Mouse (Mus musculus) forebrain, embryonic 13.5 days (tissue): Measurements from ENCODE around the gene Zdhhc18. TPM values are rescaled to one million over a fixed set of nuclear protein-coding genes. Genes with fewer than 3 reads are reported as not detected.

ENCODE experiments used
- ATAC-seq: fragments of 200-750 bp; cut with Nextera tagmentation; 2 replicates; pipeline ENCODE4 v1.8.0; 2017
- H3K27ac ChIP-seq: fragments of 300-500 bp; sonication (generic); 2 replicates; pipeline ENCODE4 v1.5.1; 2015; ENCODE audit warnings: inconsistent platforms, mild to moderate bottlenecking, moderate library complexity
- H3K27me3 ChIP-seq: fragments of 300-500 bp; sonication (generic); 2 replicates; pipeline ENCODE4 v1.6.1; 2015; ENCODE audit warnings: mild to moderate bottlenecking, inconsistent platforms
- H3K36me3 ChIP-seq: fragments of 300-500 bp; sonication (generic); 2 replicates; pipeline ENCODE4 v1.6.1; 2015; ENCODE audit warnings: mild to moderate bottlenecking, inconsistent platforms; ENCODE audit not compliant: poor library complexity, severe bottlenecking
- H3K4me1 ChIP-seq: fragments of 300-500 bp; sonication (generic); 2 replicates; pipeline ENCODE4 v1.6.1; 2015; ENCODE audit warnings: inconsistent platforms
- H3K4me2 ChIP-seq: fragments of 300-500 bp; sonication (generic); 2 replicates; pipeline ENCODE4 v1.6.1; 2015; ENCODE audit warnings: inconsistent platforms, mild to moderate bottlenecking, moderate library complexity
- H3K4me3 ChIP-seq: fragments of 300-500 bp; sonication (generic); 2 replicates; pipeline ENCODE4 v1.5.1; 2015; ENCODE audit warnings: mild to moderate bottlenecking, inconsistent platforms
- H3K9ac ChIP-seq: fragments of 300-500 bp; sonication (generic); 2 replicates; pipeline ENCODE4 v1.6.1; 2015; ENCODE audit warnings: mild to moderate bottlenecking, inconsistent platforms
- H3K9me3 ChIP-seq: fragments of 300-500 bp; sonication (generic); replicated peaks from 2 replicates; pipeline ENCODE4 v1.6.1; 2016; ENCODE audit warnings: inconsistent platforms
- WGBS: fragments of 180-500 bp; shearing (Covaris S2); methylation state at CpG from one replicate; pipeline ENCODE4 v1.1.7; 2015; 5-methylcytosine and 5-hydroxymethylcytosine counted together
- polyA plus RNA-seq: library from polyadenylated mRNA; unstranded; fragments of >200 nt; fragmentation: Nextera tagmentation; extraction: Ambion mirVana; gene quantifications from 2 replicates; pipeline ENCODE4 v1.2.1, GENCODE M21; 2015

Gene Zdhhc18
- polyA plus RNA-seq, 1 experiment from 2014 or later: 3.2 TPM

DNA sequence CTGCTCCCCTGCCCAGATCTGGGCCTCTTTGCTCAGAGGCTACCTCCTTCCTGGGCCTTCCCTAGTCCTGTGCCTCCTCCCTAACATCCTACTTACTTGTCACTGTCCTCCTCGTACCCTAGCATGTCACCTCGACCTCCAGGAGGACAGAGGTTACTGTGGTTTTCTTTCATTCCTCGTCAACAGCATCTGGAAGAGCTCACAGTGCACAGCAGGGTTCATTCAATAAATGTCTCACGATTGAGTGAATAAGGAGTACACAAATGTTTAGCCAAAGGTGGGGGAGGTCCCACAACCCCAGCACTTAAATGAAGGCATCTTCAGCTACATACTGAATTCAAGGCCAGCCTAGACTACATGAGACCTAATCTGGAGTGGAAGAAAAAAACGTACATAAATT is 23.7 kb downstream of the Zdhhc18 start:
- ATAC-seq: no peak
- Histone ChIP-seq H3K27ac (no peak overlapping the region), H3K4me3 (no peak overlapping the region), H3K27me3 (no peaks in the 10 kb centered on the region), H3K36me3 (peaks cover 40% of the 10 kb centered on the region), H3K9ac (no peak overlapping the region), H3K4me1 (peaks cover 4% of the 10 kb centered on the region), H3K9me3 (no peaks in the 10 kb centered on the region), H3K4me2 (no peak overlapping the region)
- 41% methylated on average over 5 of the region's 5 CpGs for WGBS

GRCm38 (mm10) chr4:133625621-133626071 is 24.3 kb downstream of the Zdhhc18 start:
- no peak for ATAC-seq
- Histone ChIP-seq H3K4me1 (0 out of 2 replicates have a peak, but pooled peaks cover 2% of the 10 kb centered on the region), H3K27ac (no peak overlapping the region), H3K36me3 (peaks cover 40% of the 10 kb centered on the region), H3K4me2 (no peak overlapping the region), H3K27me3 (no peaks in the 10 kb centered on the region), H3K9me3 (no peaks in the 10 kb centered on the region), H3K9ac (no peak overlapping the region), H3K4me3 (no peak overlapping the region)
- WGBS: 65% methylated on average over 11 of the region's 11 CpGs

DNA sequence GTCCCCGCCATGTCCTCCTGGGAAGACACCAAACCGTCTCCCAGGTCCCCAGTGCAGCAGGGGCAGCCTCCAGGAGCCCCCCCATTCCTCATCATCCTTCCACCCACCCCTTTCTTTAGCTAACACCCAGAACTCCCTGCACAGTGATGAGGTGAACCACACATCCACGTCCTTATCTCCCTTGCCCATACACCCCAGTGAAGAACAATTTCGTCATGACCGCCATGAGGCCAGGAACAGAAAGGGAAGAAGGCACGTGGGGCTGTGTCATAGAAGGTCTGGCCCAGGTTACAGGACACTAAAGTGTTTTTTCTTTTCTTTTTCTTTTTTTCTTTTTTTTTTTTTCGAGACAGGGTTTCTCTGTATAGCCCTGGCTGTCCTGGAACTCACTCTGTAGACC is 25.1 kb downstream of the Zdhhc18 start:
- Histone ChIP-seq H3K27me3 (no peaks in the 10 kb centered on the region), H3K36me3 (peaks cover 40% of the 10 kb centered on the region), H3K9me3 (no peaks in the 10 kb centered on the region), H3K4me2 (no peak overlapping the region), H3K4me1 (no peaks in the 10 kb centered on the region), H3K27ac (no peak overlapping the region), H3K4me3 (no peak overlapping the region), H3K9ac (no peak overlapping the region)
- WGBS: 91% methylated on average over 7 of the region's 7 CpGs
- ATAC-seq: no peak

- no peaks in the 10 kb centered on the region for H3K27me3 ChIP-seq
- no peak for ATAC-seq
- peaks cover 43% of the 10 kb centered on the region for H3K36me3 ChIP-seq
- H3K4me2 ChIP-seq: no peak overlapping the region
- no peaks in the 10 kb centered on the region for H3K9me3 ChIP-seq
- H3K4me3 ChIP-seq: no peak overlapping the region
- 84% methylated on average over 10 of the region's 11 CpGs for WGBS
- H3K27ac ChIP-seq: no peak overlapping the region
- no peak overlapping the region for H3K9ac ChIP-seq
- H3K4me1 ChIP-seq: no peaks in the 10 kb centered on the region
Measured at GRCm38 (mm10) chr4:133622161-133622695, 27.7 kb downstream of the Zdhhc18 start.

DNA sequence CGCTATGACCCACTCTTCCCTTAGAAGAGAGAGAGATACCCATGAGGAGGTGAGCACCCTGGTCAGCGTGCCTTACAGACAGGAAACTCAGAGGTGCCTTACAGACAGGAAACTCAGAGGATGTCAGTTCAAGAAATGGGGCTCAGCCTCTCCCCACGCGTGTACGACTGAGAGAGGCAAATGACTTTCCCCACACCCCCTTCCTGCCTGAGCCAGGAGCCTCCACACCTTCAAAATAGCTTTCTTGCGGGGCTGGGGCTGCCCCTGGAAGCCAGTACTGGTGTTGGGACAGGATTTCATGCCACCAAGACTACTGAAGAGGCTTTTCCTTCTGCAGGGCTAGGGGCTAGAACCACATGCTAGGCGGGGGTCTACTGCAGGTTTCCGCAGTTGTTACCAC is 29.3 kb downstream of the Zdhhc18 start:
- H3K36me3 ChIP-seq: peaks cover 33% of the 10 kb centered on the region
- ATAC-seq: no peak
- no peak overlapping the region for H3K4me3 ChIP-seq
- no peaks in the 10 kb centered on the region for H3K9me3 ChIP-seq
- H3K4me1 ChIP-seq: no peaks in the 10 kb centered on the region
- H3K9ac ChIP-seq: no peak overlapping the region
- no peak overlapping the region for H3K27ac ChIP-seq
- 90% methylated on average over 8 of the region's 8 CpGs for WGBS
- H3K4me2 ChIP-seq: no peak overlapping the region
- no peaks in the 10 kb centered on the region for H3K27me3 ChIP-seq

DNA sequence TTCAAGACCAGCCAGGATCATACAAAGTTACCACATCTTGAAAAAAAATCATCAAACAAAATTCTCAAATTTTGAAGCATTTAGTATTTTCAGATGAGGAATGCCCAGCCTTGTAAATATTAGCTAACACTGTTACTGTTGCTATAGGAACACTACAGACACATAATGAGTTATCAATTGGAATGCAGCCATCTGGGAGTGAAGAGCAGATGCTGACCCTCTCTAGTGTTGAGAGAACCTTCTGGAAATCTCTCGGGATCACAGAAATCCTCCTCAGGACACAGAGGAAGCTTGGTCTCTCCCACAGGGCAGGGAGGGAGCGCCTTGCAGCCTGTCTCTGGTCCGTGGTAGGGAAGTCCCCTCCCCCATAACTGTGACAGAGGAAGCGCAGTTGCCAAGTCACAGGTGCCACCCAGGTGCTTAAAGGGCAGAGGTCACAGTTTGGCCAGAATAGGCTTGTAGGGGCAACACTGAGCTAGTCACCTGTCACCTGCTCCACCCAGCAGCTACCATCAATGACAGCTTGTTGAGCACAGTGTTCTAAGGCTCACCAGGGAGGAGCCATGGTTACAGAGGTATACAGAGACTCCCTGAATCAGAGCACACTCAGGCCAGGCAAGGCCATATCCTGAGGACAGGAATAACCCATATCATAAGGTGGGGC is 30.3 kb downstream of the Zdhhc18 start:
- Histone ChIP-seq H3K36me3 (peaks cover 33% of the 10 kb centered on the region), H3K27ac (0 out of 2 replicates have a peak overlapping the region, but pooled peaks have one; percentile 31)

DNA sequence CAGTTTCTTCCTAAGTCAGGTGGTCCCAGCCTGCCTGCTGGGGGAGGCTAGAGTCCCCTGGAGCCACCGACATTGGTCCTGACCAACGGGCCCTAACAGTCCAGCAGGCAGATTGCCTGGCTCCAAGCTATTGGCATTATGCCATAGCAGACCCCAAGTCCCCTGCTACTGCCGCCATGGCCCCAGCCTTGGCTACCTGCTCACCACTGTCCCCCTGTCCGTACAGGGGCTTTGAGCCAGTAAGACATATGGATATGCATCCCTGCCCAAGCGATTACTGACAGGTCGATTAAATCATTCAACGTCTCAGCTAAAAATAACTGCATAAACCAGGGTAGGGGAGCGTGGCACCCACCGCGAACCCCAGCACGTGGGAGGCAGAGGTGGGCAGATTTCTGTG is 32.0 kb downstream of the Zdhhc18 start:
- H3K36me3 ChIP-seq: peaks cover 39% of the 10 kb centered on the region
- H3K9me3 ChIP-seq: no peaks in the 10 kb centered on the region
- H3K27me3 ChIP-seq: no peaks in the 10 kb centered on the region
- ATAC-seq: no peak
- no peaks in the 10 kb centered on the region for H3K4me1 ChIP-seq
- WGBS: 96% methylated on average over 11 of the region's 11 CpGs
- no peak overlapping the region for H3K4me3 ChIP-seq
- no peak overlapping the region for H3K9ac ChIP-seq
- H3K4me2 ChIP-seq: no peak overlapping the region
- H3K27ac ChIP-seq: no peak overlapping the region

More for the DNA sequence above, 30.3 kb downstream of the Zdhhc18 start:
- no peaks in the 10 kb centered on the region for H3K27me3 ChIP-seq
- no peak overlapping the region for H3K4me3 ChIP-seq
- no peak overlapping the region for H3K4me2 ChIP-seq
- ATAC-seq: no peak
- WGBS: 77% methylated on average over 4 of the region's 4 CpGs
- no peaks in the 10 kb centered on the region for H3K4me1 ChIP-seq
- no peak overlapping the region for H3K9ac ChIP-seq
- H3K9me3 ChIP-seq: no peaks in the 10 kb centered on the region

DNA sequence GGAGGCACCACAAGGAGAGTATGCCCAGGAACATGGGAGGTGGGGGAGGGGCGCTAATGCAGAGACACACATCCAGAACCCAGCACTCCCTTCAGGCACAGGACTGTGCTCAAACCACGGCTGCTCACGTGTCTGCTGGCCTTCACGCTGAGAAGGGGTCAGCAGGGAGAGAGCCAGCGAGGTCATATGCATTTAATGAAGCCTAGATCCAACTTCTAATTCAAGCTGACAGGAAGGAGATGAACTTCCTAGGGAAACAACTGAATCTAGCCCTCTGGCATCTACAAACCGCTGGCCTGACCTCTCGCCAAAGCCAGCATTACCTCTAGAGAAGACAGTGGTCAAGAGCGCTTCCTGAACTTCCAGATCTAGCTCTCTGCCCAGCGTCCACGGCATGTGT is 34.5 kb downstream of the Zdhhc18 start:
- 85% methylated on average over 10 of the region's 10 CpGs for WGBS
- Histone ChIP-seq H3K4me2 (no peak overlapping the region), H3K4me1 (no peaks in the 10 kb centered on the region), H3K4me3 (no peak overlapping the region), H3K36me3 (peaks cover 57% of the 10 kb centered on the region), H3K27me3 (no peaks in the 10 kb centered on the region), H3K9ac (no peak overlapping the region), H3K9me3 (no peaks in the 10 kb centered on the region), H3K27ac (no peak overlapping the region)
- ATAC-seq: no peak

- Histone ChIP-seq H3K9ac (no peak overlapping the region), H3K4me2 (no peak overlapping the region), H3K36me3 (peaks cover 61% of the 10 kb centered on the region), H3K27ac (no peak overlapping the region), H3K4me1 (no peaks in the 10 kb centered on the region), H3K4me3 (no peak overlapping the region), H3K27me3 (no peaks in the 10 kb centered on the region), H3K9me3 (no peaks in the 10 kb centered on the region)
- WGBS: 85% methylated on average over 8 of the region's 8 CpGs
- no peak for ATAC-seq
Measured at GRCm38 (mm10) chr4:133614274-133614761, 35.6 kb downstream of the Zdhhc18 start.

GRCm38 (mm10) chr4:133613867-133614266 is 36.1 kb downstream of the Zdhhc18 start:
- no peak for ATAC-seq
- H3K27ac ChIP-seq: no peak overlapping the region
- no peak overlapping the region for H3K9ac ChIP-seq
- no peak overlapping the region for H3K4me3 ChIP-seq
- 84% methylated on average over 4 of the region's 4 CpGs for WGBS
- H3K36me3 ChIP-seq: peaks cover 60% of the 10 kb centered on the region
- no peaks in the 10 kb centered on the region for H3K9me3 ChIP-seq
- H3K27me3 ChIP-seq: no peaks in the 10 kb centered on the region
- no peak overlapping the region for H3K4me2 ChIP-seq
- no peaks in the 10 kb centered on the region for H3K4me1 ChIP-seq

- 92% methylated on average over 8 of the region's 8 CpGs for WGBS
- Histone ChIP-seq H3K4me3 (no peak overlapping the region), H3K27ac (no peak overlapping the region), H3K27me3 (no peaks in the 10 kb centered on the region), H3K4me2 (no peak overlapping the region), H3K4me1 (no peaks in the 10 kb centered on the region), H3K9ac (no peak overlapping the region), H3K36me3 (peaks cover 67% of the 10 kb centered on the region), H3K9me3 (no peaks in the 10 kb centered on the region)
- ATAC-seq: no peak
Measured at GRCm38 (mm10) chr4:133613026-133613425, 36.9 kb downstream of the Zdhhc18 start.

DNA sequence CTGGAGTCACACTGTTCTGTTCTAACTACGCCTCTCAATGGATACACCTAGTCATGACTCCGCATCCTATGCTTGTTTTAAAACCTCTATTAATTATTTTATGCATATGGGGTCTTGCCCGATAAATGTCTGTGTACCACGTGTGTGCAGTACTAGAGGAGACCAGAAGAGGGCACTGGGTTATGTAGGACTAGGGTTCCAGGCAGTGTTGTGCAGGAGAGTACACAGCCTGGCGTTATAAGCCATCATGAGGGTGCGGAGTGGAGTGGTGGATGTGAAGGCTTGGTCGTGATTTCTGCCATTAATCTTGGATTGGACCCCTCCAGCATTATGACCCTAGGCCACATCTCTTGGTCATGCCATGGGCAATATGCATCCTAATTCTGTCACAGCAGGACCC is 37.5 kb downstream of the Zdhhc18 start:
- Histone ChIP-seq H3K4me2 (no peak overlapping the region), H3K27me3 (no peaks in the 10 kb centered on the region), H3K4me3 (no peak overlapping the region), H3K4me1 (no peaks in the 10 kb centered on the region), H3K9ac (no peak overlapping the region), H3K9me3 (no peaks in the 10 kb centered on the region), H3K36me3 (peaks cover 73% of the 10 kb centered on the region), H3K27ac (no peak overlapping the region)
- ATAC-seq: no peak
- WGBS: 97% methylated on average over 7 of the region's 7 CpGs

DNA sequence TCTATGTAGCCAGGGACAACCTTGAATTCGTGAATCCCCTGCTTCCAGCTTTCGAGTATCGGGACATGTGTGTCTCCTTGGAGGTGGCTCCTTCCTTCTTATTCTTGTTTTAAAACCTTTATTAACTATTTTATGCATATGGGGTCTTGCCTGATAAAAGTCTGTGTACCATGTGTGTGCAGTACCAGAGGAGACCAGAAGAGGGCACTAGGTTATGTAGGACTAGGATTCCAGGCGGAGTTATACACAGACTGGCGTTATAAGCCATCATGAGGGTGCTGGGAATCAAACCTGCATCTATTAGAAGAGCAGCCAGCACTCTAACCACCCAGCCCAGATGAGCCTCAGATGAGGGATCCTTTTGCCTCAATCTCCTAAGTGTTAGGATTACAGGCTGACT is 38.1 kb downstream of the Zdhhc18 start:
- Histone ChIP-seq H3K36me3 (peaks cover 79% of the 10 kb centered on the region), H3K4me2 (no peak overlapping the region), H3K9me3 (no peaks in the 10 kb centered on the region), H3K4me1 (no peaks in the 10 kb centered on the region), H3K27ac (no peak overlapping the region), H3K27me3 (no peaks in the 10 kb centered on the region), H3K9ac (no peak overlapping the region), H3K4me3 (no peak overlapping the region)
- ATAC-seq: no peak
- WGBS: 98% methylated on average over 5 of the region's 5 CpGs
